Mouse (Mus musculus) stomach, postnatal 0 days (tissue): Measurements from ENCODE around the gene Utp20.

Experiments
- CTCF ChIP-seq: IDR thresholded peaks from 2 replicates; pipeline ENCODE4 v1.5.1; 2016; ENCODE audit warnings: antibody characterized with exemption, low read depth, mild to moderate bottlenecking, moderate library complexity
- EP300 ChIP-seq: optimal IDR thresholded peaks from 2 replicates; pipeline ENCODE3; 2016; ENCODE audit warnings: antibody characterized with exemption

- TF ChIP-seq CTCF: no peak
- TF ChIP-seq EP300: no peak
Measured at GRCm38 (mm10) chr10:88848876-88849476, 22.4 kb upstream of the Utp20 start.
